Mouse (Mus musculus) thymus, postnatal 14 days (tissue): ENCODE measurements around the gene Nrarp.

Experiments
- DNase-seq: peaks from one replicate; pipeline ENCODE4 v3.0.0; 2021

The Nrarp gene

DNA sequence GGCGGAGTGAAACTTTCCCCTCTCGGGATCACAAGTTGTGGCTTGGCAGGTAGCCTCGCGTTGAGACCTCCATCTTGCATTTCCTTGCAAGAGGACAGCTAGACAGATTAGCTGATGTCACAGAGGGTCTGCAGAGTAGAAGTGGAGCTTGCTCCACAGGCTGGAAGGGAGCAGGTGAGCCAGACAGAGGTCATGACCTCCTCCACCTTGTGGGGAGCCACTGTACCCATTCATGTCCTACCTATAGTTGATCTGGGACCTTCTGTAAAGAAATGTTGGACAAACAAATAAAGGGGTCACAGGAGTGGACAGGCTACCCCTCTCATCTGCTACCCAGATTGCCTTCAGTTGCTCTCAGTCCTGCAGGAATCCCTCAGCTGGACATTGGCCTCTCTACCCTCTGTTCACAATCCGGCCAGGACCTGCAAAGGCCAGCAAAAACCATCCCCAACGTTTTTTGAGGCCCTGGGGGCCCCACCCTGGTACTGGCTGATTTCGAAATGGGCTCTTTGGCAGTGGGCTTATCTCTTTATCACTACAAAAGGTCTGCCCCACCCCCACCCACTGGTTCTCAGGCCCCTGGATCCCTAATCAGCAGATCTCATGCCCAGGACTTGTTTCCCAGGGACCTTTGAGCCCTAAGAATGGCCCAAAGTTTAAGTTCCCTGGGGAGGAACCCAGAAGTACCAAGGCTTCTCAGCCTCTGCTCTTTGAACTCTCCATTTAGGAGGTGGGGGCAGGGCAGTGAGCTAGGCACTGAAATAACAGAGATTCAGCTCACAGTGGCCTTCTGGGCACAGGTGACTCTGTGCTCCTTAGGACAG is 5.5 kb upstream of the Nrarp start:
- no peak for DNase-seq

DNA sequence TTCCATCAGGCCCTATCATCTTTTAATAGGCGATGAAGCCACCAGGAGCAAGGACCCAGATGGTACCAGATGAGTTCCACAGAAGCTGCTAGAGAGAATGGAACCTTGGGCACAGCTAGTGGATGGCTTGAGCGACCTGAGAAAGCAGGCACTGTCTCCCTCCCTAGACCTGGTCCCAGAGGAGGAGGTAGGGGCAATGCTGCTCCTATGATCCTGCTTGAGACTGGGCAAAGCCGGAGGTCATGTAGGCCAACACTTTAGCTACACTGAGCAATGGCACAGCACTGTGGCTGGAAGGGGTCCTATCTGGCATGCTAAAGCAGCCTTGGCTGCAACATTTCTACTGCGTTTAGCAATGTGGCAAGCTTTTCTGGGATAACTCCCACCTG is 4.9 kb upstream of the Nrarp start:
- DNase-seq, result no peak

DNA sequence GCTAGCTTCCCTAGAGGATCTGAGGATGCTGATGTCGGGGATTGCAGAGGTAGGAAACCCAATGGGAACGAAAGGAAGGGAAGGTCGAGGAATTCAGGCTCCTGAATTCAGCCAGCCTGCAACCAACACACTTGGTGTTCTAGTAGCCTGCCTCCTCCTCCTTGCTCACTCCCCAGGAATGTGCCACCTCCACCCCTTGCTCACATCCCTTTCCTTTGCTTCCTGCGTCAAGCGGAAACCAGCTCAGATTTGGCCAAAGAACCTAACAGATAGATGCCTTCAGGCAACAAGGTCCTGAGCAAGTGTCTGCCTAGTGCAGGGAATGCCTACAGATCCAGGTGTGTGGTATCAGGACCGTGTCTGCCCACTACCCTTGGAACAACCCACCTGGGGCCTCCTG is 4.0 kb upstream of the Nrarp start:
- DNase-seq, result no peak

DNA sequence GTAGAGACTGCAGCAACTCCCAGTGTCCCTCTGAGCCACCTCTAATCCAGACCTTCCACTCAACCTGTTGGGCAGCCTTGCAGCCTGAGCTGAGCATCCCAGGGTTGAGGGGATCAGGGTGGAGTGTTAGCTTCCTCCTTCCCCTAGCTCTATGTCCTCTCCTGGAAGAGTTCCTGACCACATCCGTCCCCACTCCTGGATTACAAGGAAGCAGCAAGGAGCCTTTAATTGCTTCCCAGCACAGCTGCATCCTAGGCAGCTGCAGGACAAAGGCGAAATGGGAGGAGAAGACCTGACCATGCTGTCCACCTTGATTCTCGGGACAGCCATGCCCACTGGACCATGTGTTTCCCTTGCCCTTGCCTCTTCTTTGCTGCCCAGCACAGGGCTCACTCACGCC is 3.5 kb upstream of the Nrarp start:
- no peak for DNase-seq

DNA sequence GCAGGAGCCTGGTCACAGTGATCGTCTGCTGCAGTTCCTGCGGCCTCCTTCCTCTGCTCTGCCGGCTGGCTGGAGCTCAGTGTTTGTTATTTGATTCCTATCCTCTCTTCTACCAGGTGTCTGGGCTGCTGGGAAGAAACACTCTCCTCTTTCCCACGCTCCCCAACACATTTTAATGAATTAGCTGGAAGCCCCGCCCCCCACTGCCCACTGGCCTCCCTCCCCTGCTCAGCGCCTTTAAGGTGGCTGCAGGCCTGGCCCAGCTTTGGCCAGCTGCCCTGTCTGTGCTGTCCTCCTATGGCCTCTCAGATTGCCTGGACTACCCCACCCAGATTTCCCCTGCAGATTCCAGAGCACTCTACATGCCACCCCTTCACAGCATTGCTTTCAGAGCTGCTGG is 2.9 kb upstream of the Nrarp start:
- DNase-seq, result no peak

DNA sequence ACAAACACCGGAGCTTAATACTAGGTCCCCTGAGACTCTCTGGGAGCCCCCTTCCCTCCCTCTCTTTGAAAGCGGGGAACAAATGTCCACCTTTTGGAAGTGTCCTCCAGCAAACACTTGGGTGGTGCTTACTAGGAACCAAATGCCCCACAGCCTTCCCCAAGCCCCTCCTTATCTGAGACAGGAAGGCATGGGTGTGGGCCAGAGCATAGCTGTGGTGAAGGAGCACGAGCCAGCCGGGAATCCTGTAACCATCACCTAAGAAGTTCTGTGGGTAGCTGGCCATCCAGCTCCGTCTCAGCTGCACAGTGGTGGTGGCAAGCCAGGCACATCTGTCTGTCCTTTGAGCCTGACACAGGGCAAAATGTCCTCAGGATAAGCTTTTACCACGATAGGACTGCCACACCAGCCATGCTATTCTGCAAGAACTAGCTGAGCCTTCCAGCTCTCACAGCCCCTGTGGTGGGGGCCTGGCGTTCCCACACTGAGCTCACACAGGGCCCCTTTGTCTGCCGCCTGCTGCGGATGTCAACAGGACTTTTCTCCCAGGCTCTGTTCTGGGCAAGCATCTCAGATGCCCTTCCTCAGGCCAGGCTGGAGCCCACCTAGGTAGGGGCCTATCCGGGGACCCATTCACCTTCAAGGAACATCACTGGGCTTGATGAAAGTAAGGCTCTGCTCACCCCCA is 2.1 kb upstream of the Nrarp start:
- no peak for DNase-seq

DNA sequence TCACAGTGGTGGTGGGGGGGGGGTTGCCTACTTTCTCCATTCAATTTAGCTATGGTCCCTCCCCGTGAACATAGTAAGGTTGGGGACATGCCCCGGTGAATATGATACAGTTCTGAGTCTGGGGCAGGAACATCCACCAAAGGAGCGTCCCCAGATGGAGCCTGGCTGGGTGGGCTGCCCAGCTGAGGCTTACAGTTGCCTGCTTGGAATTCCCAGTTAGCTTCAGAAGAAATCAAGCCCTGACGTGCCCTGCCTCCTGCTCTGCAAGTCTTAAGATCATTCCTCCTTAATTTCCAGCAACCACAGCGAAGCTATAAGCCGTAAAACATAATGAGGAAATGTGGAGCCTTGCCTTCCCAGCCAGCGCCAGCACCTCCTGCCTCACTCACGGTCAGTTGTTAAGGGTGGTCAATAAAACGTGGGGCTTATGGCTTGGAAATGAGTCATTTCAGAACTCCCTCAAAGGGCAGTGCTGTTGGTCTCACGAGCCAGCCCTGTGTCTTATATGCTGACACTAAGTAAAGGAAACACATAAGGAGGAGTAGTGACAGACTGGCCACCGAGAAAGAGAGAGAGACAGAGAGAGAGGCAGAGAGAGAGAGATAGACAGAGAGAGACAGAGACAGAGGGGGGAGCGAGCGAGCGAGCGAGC is 866 bp upstream of the Nrarp start:
- DNase-seq, result no peak

DNA sequence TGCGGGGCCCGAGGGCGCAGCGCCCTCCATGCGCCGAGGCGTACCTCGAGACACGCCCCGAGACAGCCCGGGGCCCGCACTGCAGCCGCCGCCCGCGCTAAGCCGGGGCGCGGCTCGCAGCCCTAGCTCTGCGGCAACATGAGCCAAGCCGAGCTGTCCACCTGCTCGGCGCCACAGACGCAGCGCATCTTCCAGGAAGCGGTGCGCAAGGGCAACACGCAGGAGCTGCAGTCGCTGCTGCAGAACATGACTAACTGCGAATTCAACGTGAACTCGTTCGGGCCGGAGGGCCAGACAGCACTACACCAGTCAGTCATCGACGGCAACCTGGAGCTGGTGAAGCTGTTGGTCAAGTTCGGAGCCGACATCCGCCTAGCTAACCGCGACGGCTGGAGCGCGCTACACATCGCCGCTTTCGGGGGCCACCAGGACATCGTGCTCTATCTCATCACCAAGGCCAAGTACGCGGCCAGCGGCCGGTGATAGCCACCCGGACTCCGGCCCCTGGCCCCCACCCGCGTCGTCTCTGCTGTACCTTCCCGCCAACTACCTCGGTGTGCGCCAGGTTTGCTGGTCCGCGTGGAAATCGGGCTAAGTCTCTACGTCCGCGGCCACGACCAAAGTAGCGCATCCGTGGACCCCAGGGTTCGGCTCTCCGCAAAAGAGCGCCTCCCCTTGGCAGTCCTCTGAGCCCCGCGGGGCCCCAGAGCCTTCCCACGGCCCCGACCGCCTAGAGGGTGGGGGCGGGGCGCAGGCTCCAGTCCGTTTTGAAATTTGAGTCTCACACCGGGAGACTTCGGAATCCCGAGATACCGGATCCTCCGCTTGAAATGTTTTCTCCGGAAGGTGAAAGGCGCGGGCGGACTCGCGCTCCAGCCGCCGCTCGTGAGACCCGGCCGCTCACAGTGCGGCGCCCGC is 674 bp downstream of the Nrarp start:
- DNase-seq, result peak; percentile 65

DNA sequence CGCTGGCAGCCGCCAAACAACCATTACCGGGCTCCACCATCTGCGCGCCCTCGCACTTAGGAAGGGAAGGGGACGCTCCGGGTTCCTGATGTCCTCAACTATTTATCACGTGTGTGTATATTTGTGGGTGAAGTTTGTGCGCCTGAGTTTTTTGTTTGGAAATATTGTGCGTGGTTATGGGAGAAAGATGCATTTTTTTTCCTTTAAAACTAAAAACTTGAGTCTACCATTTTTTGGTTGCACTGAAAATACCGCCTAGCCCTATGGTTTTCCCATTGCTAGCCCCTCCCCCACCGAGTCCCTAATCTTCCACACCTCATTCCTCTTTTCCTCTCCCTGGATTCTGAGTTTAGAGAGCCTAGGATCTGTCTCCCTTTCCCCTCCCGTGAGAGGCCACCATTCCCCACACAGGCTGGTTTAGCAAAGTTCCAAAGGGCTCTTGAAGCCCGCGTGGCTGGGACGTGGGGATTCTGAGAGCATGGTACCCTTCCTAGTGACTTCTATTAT is 1.4 kb downstream of the Nrarp start:
- peak; percentile 19 for DNase-seq

DNA sequence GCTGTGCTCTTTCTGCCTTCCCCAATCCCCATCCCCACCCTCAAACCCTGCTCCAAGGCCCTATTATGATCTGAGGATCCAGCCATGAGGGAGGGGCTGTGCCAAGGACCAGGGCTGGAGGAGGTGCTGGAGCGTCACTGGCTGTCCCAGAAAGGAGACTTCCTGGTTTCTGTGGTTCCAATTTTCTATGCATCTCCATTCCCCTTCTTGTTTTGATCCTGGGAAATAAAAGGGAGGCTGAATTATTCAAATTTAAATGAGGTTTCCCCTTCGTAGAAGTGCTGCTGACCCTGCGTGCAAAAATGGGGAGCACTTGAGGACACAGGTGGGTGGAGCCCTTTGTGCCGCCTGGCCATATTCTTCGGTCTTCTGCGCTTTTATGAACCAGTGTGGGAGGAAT is 2.1 kb downstream of the Nrarp start:
- DNase-seq, result no peak

DNA sequence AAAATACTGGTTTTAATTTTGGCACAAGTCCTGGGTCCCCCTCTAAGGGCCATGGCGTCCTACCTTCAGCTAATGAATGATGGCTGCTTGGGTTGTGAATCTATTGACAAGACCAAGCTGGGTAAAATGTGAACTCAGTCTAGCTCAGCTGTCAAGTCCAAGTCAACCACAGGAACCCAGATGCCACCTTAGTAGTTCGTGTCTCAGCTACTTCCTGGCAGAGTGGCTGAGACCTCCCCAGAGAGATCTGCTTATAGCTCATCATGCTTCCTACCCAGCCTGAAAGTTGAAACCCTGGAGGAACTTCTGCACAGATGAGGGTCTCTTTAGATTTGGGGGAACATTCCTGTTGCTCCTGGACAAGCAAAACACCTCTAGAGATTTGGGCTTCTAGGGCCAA is 2.8 kb downstream of the Nrarp start:
- peak; percentile 43 for DNase-seq

DNA sequence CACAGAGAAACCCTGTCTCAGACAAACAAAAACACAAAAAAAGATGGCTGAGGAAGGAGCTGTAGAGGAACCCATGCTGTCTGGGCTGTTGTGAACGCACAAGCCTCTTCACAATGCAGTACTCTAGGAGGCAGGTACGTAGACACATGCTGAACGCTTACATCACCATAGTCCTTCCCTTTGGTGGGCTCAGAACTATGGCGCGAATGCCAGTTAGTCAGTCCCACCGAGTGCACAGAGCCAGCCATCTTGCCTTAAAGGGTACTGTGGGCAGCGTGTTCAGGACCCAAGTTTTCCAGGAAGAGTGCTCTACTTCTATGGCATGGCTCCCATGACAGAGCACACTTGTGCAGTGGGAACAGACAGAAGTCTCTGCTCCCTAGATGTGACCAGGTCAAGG is 3.9 kb downstream of the Nrarp start:
- DNase-seq, result no peak

DNA sequence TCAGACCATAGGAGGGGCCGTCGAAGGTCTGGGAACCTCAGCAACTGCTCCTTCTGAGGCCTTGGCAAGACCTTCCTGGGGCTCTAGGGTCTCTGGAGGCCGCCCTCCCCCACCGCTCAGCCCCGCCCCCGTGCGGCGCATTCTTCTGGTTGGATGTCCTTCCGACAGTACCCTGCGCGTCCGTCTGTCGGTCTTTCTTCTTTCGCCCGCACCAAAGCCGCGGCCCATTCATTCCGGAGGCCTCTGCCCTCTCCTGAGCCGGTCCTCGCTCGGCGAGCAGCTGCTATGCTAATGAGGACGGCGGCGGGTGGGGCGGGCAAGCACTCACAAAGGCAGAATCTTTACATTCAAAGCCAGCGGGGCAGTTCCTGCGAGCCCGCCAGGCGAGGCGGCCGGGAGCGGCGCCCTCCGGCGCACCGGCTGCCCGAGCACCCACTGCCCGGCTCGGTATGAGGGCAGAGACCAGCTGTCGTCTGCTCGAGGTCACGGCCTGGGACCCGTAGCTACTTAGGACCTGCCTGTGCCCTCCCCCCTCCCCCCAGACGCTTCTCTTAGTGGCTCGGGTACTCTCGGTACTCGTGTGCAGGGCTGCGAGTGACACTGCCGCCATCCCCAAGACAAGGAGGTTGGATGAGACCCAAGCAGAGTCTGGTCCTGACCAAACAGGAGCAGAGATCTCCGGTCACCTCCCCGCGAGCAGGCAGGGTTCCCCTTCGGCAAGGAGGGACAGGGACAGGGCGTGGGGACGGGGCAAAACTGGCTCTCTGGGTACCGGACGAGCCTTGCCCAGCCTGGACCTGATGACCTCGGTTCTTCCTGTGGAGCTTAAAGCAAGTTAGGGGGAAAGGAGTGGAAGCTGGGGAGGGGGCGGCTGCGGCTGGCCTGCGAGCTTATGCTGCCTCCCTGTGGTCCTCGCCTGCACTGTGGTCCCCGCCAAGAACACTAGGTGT is 5.3 kb downstream of the Nrarp start:
- peak; percentile 72 for DNase-seq

DNA sequence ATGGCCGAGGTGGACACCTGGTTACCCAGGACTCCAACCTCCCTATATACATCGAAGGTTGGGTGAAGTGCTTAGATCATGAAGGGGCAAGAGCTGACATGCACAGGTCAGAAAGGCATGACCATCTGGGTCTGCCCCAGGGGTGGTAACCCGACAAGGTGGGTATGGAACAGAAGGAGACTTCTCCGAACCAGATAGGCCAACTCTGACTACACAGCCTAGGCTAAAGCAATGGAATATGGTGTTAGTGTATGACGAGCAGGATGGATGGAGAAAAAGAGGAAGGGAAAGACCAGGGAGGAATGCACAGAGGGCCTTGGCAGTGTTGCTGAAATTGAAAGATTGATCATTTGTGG is 6.0 kb downstream of the Nrarp start:
- DNase-seq, result no peak

DNA sequence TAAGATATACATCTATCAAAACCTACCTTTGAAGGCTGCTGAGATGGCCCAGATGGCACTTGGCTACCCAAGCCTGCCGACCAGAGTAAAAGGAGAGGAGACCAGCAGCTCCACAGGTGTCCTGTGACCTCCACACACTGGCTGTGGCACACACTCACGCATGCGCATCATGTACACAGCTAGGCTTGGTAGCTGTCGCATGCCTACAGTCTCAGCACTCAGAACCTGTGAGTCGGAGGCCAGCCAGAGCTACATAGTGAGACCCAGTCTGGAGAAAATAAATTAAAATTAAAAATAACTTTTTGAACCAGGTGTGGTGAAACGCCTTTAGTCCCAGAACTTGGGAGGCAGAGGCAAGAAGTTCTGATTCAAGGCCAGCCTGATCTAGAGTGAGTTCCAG is 7.3 kb downstream of the Nrarp start:
- no peak for DNase-seq

DNA sequence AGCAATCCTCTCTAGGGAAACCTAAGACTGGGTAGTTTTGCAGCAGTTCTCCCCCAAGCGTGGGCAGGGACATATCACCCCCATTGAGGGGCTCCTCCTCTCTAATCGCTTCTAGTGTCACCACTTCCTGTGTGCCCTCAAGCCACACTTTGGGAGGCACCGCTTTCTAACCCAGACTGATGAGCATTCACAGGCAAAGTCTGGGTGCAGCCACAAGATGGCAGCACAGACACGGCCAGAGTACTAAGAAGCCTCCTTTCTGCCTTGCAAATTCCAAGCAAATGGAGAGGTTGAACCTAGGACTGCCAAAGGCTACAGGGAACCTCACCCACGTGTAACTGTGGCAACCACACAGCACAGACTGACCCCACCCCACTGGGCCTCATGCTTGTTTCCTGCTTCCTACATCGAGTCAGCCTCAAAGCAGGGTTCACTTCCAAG is 12.8 kb downstream of the Nrarp start:
- peak; percentile 86 for DNase-seq

DNA sequence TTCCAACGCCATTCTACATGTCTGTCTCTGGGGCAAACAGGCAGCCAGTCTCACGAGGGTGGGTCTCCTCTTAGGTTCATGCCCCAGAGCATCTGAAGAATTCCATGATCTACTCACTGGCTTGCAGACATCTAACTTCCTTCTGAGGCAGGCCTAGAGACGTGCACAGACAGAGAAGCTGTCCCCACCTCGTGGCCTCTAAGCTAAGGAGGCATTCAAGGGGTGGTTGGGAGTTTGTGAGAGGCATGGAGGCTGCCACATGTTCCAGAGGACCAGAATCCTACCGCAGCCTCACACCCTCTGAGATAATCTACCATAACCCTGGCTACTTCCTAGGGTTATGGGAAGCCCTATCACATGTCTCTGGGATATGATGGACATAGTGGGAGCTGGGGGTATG is 13.4 kb downstream of the Nrarp start:
- no peak for DNase-seq

DNA sequence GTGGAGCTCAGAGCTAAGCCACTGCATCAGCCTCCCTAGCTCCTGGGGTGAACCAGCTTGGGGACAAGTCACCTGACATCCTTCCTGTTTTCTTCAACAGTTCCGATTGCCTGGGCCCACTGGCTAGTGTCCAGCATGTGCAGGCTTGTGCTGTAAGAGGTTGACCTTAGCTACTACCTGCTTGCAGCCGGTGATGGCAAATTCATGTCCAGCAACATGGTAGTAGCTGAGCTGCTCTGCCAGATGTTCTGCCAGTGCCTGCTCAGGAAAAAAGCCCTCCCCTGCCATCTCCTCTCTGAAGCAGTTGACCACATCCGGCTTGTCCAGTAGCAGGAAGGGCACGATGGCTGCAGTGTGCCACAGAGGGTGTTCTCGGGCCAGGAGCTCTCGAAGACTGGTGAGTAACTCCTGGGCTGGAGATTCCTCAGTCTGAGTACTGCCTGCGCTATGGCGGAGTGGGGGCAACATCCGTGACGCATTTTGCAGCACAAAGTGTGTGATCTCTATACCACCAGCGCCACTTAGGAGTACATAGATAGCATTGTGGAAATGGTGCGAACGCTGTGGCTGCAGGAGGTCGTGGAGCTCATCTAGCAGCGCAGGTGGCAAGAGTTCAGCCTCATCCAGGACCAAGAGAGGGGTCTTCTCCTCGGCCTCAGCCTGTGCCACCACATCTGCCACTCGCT is 14.1 kb downstream of the Nrarp start:
- peak; percentile 48 for DNase-seq

DNA sequence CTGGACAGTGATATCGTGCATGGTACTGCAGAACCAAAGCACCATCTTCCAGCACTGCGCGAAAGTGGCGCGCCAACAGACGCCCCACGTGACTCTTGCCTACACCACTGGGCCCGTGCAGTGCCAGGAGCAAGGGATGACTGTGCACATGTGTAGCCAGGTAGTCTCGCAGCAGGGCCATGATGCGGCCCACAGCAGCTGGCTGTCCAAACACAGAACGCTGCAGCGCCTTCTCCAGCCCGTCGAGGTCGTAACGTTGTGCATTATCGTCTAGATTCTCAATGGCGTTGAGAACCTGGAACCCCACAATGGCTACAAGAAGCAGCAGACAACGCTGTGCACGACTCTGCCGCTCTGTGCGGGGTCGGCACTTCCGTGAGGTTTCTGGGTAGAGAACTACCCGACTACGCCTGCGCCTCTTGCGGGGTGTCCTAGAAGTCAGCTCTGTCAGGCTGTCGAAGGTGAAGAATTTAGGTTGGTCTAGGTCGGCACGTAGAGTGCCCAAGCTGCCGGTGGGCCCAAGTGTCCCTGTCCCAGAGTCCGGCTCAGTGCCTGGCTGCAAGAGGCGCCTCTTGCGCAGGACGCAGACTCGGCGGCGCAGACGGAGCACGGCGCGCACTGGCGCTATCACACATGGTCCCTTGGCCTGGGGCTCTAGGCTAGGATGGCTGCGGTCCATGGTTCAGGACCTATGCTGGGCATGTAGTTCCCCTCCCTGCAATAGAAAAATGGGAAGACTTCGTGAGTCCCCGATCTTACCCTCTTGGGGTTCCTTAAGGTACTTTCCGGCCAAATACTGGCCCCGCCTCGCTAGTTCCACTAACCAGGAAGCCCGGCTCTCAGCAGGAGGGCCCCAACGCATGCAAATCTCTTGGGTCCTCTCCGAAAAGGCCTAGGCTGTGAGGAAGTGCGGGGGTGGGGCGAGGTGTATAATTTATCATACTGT is 14.9 kb downstream of the Nrarp start:
- peak; percentile 75 for DNase-seq
